Mouse (Mus musculus): ENCODE measurements at regions not wholly inside any gene's neighbourhood (a gene's known extent, or its start where the extent isn't known, plus 50 kb on each side); places are given as distances from the start of the nearest gene placed in this dataset.

DNA sequence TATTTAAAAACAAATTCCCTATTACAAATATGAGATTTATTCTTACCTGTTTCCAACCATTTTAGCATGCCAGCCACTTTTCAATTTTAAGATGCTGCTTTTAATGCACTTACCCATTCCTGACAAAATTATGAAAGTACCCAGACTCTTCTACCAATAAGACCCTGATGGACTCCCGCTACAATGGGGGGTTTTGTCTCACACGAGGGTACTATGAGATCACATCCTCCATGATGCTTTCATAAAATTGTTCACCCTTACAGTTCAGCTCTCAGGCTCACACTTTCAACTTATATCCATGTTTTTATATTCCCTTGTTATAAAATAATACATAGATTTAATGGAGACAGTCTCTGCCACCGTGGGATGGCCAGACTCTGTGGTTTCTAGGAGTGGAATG is 68.1 kb upstream of the Adamts18 start:
- Histone ChIP-seq H3K4me2 (ENCODE audit: low read depth, low read length) (no peak overlapping the region), H3K9me3 (replicated peaks; ENCODE audit: control insufficient read depth, low read length) (no peaks in the 10 kb centered on the region), H3K36me3 (ENCODE audit: control insufficient read depth, insufficient read depth) (no peaks in the 10 kb centered on the region), H3K27me3 (ENCODE audit: control insufficient read depth, insufficient read depth, low read length) (no peaks in the 10 kb centered on the region), H3K4me1 (ENCODE audit: control insufficient read depth, insufficient read depth, low read length) (no peaks in the 10 kb centered on the region), H3K9ac (ENCODE audit: low read length) (no peak overlapping the region), H3K4me3 (ENCODE audit: low read length) (no peak overlapping the region), H3K27ac (ENCODE audit: low read length) (no peak overlapping the region)
- no peak for ATAC-seq (replicated peaks; ENCODE audit: extremely low read depth, insufficient read depth, low FRiP score)
- WGBS, result 77% methylated on average over 3 of the region's 3 CpGs

- Histone ChIP-seq H3K4me3 (ENCODE audit: low read length) (no peak overlapping the region), H3K4me1 (ENCODE audit: control insufficient read depth, insufficient read depth, low read length) (no peaks in the 10 kb centered on the region), H3K36me3 (ENCODE audit: control insufficient read depth, insufficient read depth) (no peaks in the 10 kb centered on the region), H3K4me2 (ENCODE audit: low read depth, low read length) (no peak overlapping the region), H3K9ac (ENCODE audit: low read length) (no peak overlapping the region), H3K27me3 (ENCODE audit: control insufficient read depth, insufficient read depth, low read length) (no peaks in the 10 kb centered on the region), H3K27ac (ENCODE audit: low read length) (no peak overlapping the region), H3K9me3 (replicated peaks; ENCODE audit: control insufficient read depth, low read length) (no peaks in the 10 kb centered on the region)
- 50% methylated on average over 6 of the region's 6 CpGs for WGBS
- ATAC-seq (replicated peaks; ENCODE audit: extremely low read depth, insufficient read depth, low FRiP score), result no peak
Measured at GRCm38 (mm10) chr8:113917197-113917596, 68.7 kb upstream of the Adamts18 start.

DNA sequence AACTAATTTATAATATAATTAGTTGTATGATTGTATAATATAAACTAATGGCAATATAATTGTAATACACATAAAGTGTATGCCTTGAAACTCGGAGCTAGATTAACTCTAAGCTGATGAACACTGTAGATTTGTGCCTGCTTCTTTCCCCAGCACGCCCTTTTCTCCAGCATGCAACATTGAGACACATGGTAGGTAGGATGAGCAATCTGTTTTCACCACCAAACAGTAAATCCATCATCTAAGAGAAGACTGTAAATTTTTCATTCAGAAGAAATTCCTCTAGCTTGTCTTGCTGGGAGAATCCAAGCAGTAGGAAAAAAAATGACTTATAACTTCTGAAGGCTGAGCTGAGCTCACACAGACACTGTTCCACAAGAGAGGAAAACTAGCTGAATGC is 71.8 kb upstream of the Adamts18 start:
- Histone ChIP-seq H3K9me3 (replicated peaks; ENCODE audit: control insufficient read depth, low read length) (no peaks in the 10 kb centered on the region), H3K4me1 (ENCODE audit: control insufficient read depth, insufficient read depth, low read length) (no peaks in the 10 kb centered on the region)
- WGBS, result 57% methylated on average over 2 of the region's 2 CpGs

GRCm38 (mm10) chr8:113923381-113923780 is 74.8 kb upstream of the Adamts18 start:
- no peak overlapping the region for H3K4me2 ChIP-seq (ENCODE audit: low read depth, low read length)
- no peaks in the 10 kb centered on the region for H3K4me1 ChIP-seq (ENCODE audit: control insufficient read depth, insufficient read depth, low read length)
- 55% methylated on average over 3 of the region's 3 CpGs for WGBS
- ATAC-seq (replicated peaks; ENCODE audit: extremely low read depth, insufficient read depth, low FRiP score), result no peak
- H3K27me3 ChIP-seq (ENCODE audit: control insufficient read depth, insufficient read depth, low read length), result no peaks in the 10 kb centered on the region
- no peak overlapping the region for H3K27ac ChIP-seq (ENCODE audit: low read length)
- no peak overlapping the region for H3K9ac ChIP-seq (ENCODE audit: low read length)
- H3K36me3 ChIP-seq (ENCODE audit: control insufficient read depth, insufficient read depth), result no peaks in the 10 kb centered on the region
- no peaks in the 10 kb centered on the region for H3K9me3 ChIP-seq (replicated peaks; ENCODE audit: control insufficient read depth, low read length)
- H3K4me3 ChIP-seq (ENCODE audit: low read length), result no peak overlapping the region

More for the DNA sequence above, 71.8 kb upstream of the Adamts18 start:
- no peak overlapping the region for H3K27ac ChIP-seq (ENCODE audit: low read length)
- H3K27me3 ChIP-seq (ENCODE audit: control insufficient read depth, insufficient read depth, low read length), result no peaks in the 10 kb centered on the region
- no peaks in the 10 kb centered on the region for H3K36me3 ChIP-seq (ENCODE audit: control insufficient read depth, insufficient read depth)
- no peak for ATAC-seq (replicated peaks; ENCODE audit: extremely low read depth, insufficient read depth, low FRiP score)
- no peak overlapping the region for H3K4me3 ChIP-seq (ENCODE audit: low read length)
- no peak overlapping the region for H3K4me2 ChIP-seq (ENCODE audit: low read depth, low read length)
- no peak overlapping the region for H3K9ac ChIP-seq (ENCODE audit: low read length)

DNA sequence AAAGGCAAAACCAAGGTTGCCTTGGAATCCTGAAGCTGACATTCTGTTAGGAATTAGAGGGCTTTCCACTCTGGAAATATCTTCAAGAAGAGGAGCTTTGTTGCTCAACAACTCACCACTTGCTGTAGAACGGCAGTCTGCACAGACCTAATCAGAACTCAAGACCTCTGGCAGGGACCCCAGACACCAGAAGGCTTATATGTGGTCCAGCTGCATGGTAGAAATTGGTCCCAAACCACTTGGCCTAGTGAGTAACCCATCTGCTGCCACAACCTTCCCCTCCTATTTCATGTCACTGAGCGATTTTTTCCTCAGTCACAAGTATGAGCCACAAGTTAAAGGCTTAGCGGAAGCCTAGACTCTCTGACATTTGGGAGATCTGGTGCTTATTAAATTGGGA is 105.2 kb upstream of the Adamts18 start:
- no peak for ATAC-seq (replicated peaks; ENCODE audit: extremely low read depth, insufficient read depth, low FRiP score)
- no peak overlapping the region for H3K4me3 ChIP-seq (ENCODE audit: low read length)
- H3K9me3 ChIP-seq (replicated peaks; ENCODE audit: control insufficient read depth, low read length), result no peaks in the 10 kb centered on the region
- no peak overlapping the region for H3K9ac ChIP-seq (ENCODE audit: low read length)
- H3K4me1 ChIP-seq (ENCODE audit: control insufficient read depth, insufficient read depth, low read length), result no peaks in the 10 kb centered on the region
- H3K27me3 ChIP-seq (ENCODE audit: control insufficient read depth, insufficient read depth, low read length), result no peaks in the 10 kb centered on the region
- no peak overlapping the region for H3K27ac ChIP-seq (ENCODE audit: low read length)
- no peaks in the 10 kb centered on the region for H3K36me3 ChIP-seq (ENCODE audit: control insufficient read depth, insufficient read depth)
- 75% methylated on average over 3 of the region's 3 CpGs for WGBS
- H3K4me2 ChIP-seq (ENCODE audit: low read depth, low read length), result no peak overlapping the region

GRCm38 (mm10) chr8:113956439-113957043 is 108.0 kb upstream of the Adamts18 start:
- Histone ChIP-seq H3K27me3 (ENCODE audit: control insufficient read depth, insufficient read depth, low read length) (no peaks in the 10 kb centered on the region), H3K36me3 (ENCODE audit: control insufficient read depth, insufficient read depth) (no peaks in the 10 kb centered on the region), H3K4me3 (ENCODE audit: low read length) (no peak overlapping the region), H3K4me2 (ENCODE audit: low read depth, low read length) (no peak overlapping the region), H3K27ac (ENCODE audit: low read length) (no peak overlapping the region), H3K4me1 (ENCODE audit: control insufficient read depth, insufficient read depth, low read length) (no peaks in the 10 kb centered on the region), H3K9me3 (replicated peaks; ENCODE audit: control insufficient read depth, low read length) (no peaks in the 10 kb centered on the region), H3K9ac (ENCODE audit: low read length) (no peak overlapping the region)
- no peak for ATAC-seq (replicated peaks; ENCODE audit: extremely low read depth, insufficient read depth, low FRiP score)
- 71% methylated on average over 14 of the region's 14 CpGs for WGBS

DNA sequence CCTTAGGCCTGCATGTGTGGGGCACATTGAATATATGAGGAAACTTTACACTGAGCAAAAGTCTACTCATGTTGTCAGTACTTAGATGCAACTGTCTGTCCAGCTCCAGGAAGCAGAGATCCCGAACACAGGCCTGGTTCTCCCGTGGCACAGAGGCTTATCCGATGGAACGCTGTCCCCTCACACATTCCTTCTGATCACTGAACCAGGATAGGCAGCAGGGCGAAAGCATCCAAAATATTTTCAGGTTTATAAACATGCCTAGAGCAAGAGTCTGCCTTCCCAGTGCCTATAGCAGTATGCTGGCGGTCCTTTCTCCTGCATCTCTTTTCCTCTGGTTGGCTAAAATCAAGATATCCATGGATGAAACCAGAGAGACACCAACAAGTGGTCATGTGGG is 109.3 kb upstream of the Adamts18 start:
- Histone ChIP-seq H3K9ac (ENCODE audit: low read length) (no peak overlapping the region), H3K27ac (ENCODE audit: low read length) (no peak overlapping the region), H3K9me3 (replicated peaks; ENCODE audit: control insufficient read depth, low read length) (no peaks in the 10 kb centered on the region), H3K27me3 (ENCODE audit: control insufficient read depth, insufficient read depth, low read length) (no peaks in the 10 kb centered on the region), H3K4me1 (ENCODE audit: control insufficient read depth, insufficient read depth, low read length) (no peaks in the 10 kb centered on the region), H3K4me2 (ENCODE audit: low read depth, low read length) (no peak overlapping the region), H3K4me3 (ENCODE audit: low read length) (no peak overlapping the region), H3K36me3 (ENCODE audit: control insufficient read depth, insufficient read depth) (no peaks in the 10 kb centered on the region)
- WGBS, result 55% methylated on average over 6 of the region's 6 CpGs
- ATAC-seq (replicated peaks; ENCODE audit: extremely low read depth, insufficient read depth, low FRiP score), result no peak

- WGBS, result 70% methylated on average over 5 of the region's 5 CpGs
- Histone ChIP-seq H3K4me2 (ENCODE audit: low read depth, low read length) (no peak overlapping the region), H3K4me1 (ENCODE audit: control insufficient read depth, insufficient read depth, low read length) (no peaks in the 10 kb centered on the region), H3K27ac (ENCODE audit: low read length) (no peak overlapping the region), H3K4me3 (ENCODE audit: low read length) (no peak overlapping the region), H3K27me3 (ENCODE audit: control insufficient read depth, insufficient read depth, low read length) (peaks cover 5% of the 10 kb centered on the region), H3K36me3 (ENCODE audit: control insufficient read depth, insufficient read depth) (no peaks in the 10 kb centered on the region), H3K9me3 (replicated peaks; ENCODE audit: control insufficient read depth, low read length) (peaks cover 7% of the 10 kb centered on the region), H3K9ac (ENCODE audit: low read length) (no peak overlapping the region)
- ATAC-seq (replicated peaks; ENCODE audit: extremely low read depth, insufficient read depth, low FRiP score), result no peak
Measured at GRCm38 (mm10) chr8:113975810-113976209, 127.3 kb upstream of the Adamts18 start.

- H3K27me3 ChIP-seq (ENCODE audit: control insufficient read depth, insufficient read depth, low read length), result peaks cover 7% of the 10 kb centered on the region
- no peaks in the 10 kb centered on the region for H3K4me1 ChIP-seq (ENCODE audit: control insufficient read depth, insufficient read depth, low read length)
- H3K4me2 ChIP-seq (ENCODE audit: low read depth, low read length), result no peak overlapping the region
- H3K27ac ChIP-seq (ENCODE audit: low read length), result no peak overlapping the region
- H3K9ac ChIP-seq (ENCODE audit: low read length), result no peak overlapping the region
- WGBS, result 36% methylated on average over 4 of the region's 4 CpGs
- peaks cover 7% of the 10 kb centered on the region for H3K9me3 ChIP-seq (replicated peaks; ENCODE audit: control insufficient read depth, low read length)
- no peaks in the 10 kb centered on the region for H3K36me3 ChIP-seq (ENCODE audit: control insufficient read depth, insufficient read depth)
- no peak overlapping the region for H3K4me3 ChIP-seq (ENCODE audit: low read length)
- no peak; the same call in 1 of the 2 replicates for ATAC-seq (replicated peaks; ENCODE audit: extremely low read depth, insufficient read depth, low FRiP score)
Measured at GRCm38 (mm10) chr8:113976626-113977025, 128.1 kb upstream of the Adamts18 start.

All from heart, embryonic 16.5 days (tissue).